Mouse (Mus musculus) stomach, embryonic 14.5 days (tissue): Measurements from ENCODE around the gene Podxl2. TPM values are rescaled to one million over a fixed set of nuclear protein-coding genes. Genes with fewer than 3 reads are reported as not detected.

ENCODE experiments used
- ATAC-seq: fragments of 200-750 bp; cut with Nextera tagmentation; 2 replicates; pipeline ENCODE4 v1.8.0; 2017; ENCODE audit warnings: low read depth, moderate TSS enrichment; ENCODE audit not compliant: insufficient number of reproducible peaks, insufficient read depth, low FRiP score
- H3K27ac ChIP-seq: fragments of 300-500 bp; sonication (generic); 2 replicates; pipeline ENCODE4 v1.5.1; 2014; ENCODE audit warnings: mild to moderate bottlenecking, low read length, moderate library complexity, mixed read lengths
- H3K27me3 ChIP-seq: fragments of 300-500 bp; sonication (generic); 2 replicates; pipeline ENCODE4 v1.6.1; 2014; ENCODE audit warnings: low read length, control low read depth, mixed read lengths; ENCODE audit not compliant: control insufficient read depth, insufficient read depth
- H3K36me3 ChIP-seq: fragments of 300-500 bp; sonication (generic); 2 replicates; pipeline ENCODE4 v1.6.1; 2014; ENCODE audit warnings: mild to moderate bottlenecking, control low read depth, low read length, moderate library complexity, mixed read lengths; ENCODE audit not compliant: control insufficient read depth, insufficient read depth
- H3K4me1 ChIP-seq: fragments of 300-500 bp; sonication (generic); 2 replicates; pipeline ENCODE4 v1.6.1; 2014; ENCODE audit warnings: low read length, control low read depth, mixed read lengths; ENCODE audit not compliant: control insufficient read depth, insufficient read depth
- H3K4me2 ChIP-seq: fragments of 300-500 bp; sonication (generic); replicated peaks from 2 replicates; pipeline ENCODE4 v1.6.1; 2014; ENCODE audit warnings: low read depth, low read length, control low read depth
- H3K4me3 ChIP-seq: fragments of 300-500 bp; sonication (generic); 2 replicates; pipeline ENCODE4 v1.5.1; 2014; ENCODE audit warnings: low read depth, low read length, control low read depth
- H3K9ac ChIP-seq: fragments of 300-500 bp; sonication (generic); replicated peaks from 2 replicates; pipeline ENCODE4 v1.6.1; 2014; ENCODE audit warnings: low read depth, mild to moderate bottlenecking, control low read depth, low read length, moderate library complexity, mixed read lengths
- H3K9me3 ChIP-seq: fragments of 300-500 bp; sonication (generic); 2 replicates; pipeline ENCODE4 v1.6.1; 2016; ENCODE audit warnings: low read depth, low read length, control low read depth; ENCODE audit not compliant: control insufficient read depth
- WGBS: fragments of 180-500 bp; shearing (Covaris S2); extraction: QIAGEN DNeasy Blood & Tissue Kit; methylation state at CpG from one replicate; pipeline ENCODE4 v1.1.7; 2014; 5-methylcytosine and 5-hydroxymethylcytosine counted together
- polyA plus RNA-seq: library from polyadenylated mRNA; unstranded; fragments of >200 nt; fragmentation: Nextera tagmentation; extraction: Ambion mirVana; gene quantifications from 2 replicates; pipeline ENCODE4 v1.2.1, GENCODE M21; 2014

Gene Podxl2
- polyA plus RNA-seq, 1 experiment from 2014 or later: 85.3 TPM

GRCm38 (mm10) chr6:88869459-88869858 is 5.4 kb downstream of the Podxl2 start:
- Histone ChIP-seq H3K27me3 (no peaks in the 10 kb centered on the region), H3K9me3 (no peaks in the 10 kb centered on the region), H3K9ac (no peak overlapping the region), H3K36me3 (0 out of 2 replicates have a peak, but pooled peaks cover 4% of the 10 kb centered on the region), H3K4me1 (0 out of 2 replicates have a peak, but pooled peaks cover 13% of the 10 kb centered on the region), H3K4me3 (no peak overlapping the region), H3K27ac (no peak overlapping the region), H3K4me2 (no peak overlapping the region)
- 89% methylated on average over 7 of the region's 7 CpGs for WGBS
- no peak for ATAC-seq

GRCm38 (mm10) chr6:88865704-88866103 is 9.1 kb downstream of the Podxl2 start:
- Histone ChIP-seq H3K4me3 (no peak overlapping the region), H3K27me3 (no peaks in the 10 kb centered on the region), H3K9me3 (no peaks in the 10 kb centered on the region), H3K27ac (no peak overlapping the region), H3K9ac (no peak overlapping the region), H3K4me1 (no peaks in the 10 kb centered on the region), H3K4me2 (no peak overlapping the region), H3K36me3 (peaks cover 14% of the 10 kb centered on the region; the same call in 1 of the 2 replicates)
- no peak for ATAC-seq
- WGBS: 78% methylated on average over 7 of the region's 7 CpGs

GRCm38 (mm10) chr6:88860914-88861313 is 13.9 kb downstream of the Podxl2 start:
- H3K4me3 ChIP-seq: no peak overlapping the region
- H3K9ac ChIP-seq: no peak overlapping the region
- no peaks in the 10 kb centered on the region for H3K4me1 ChIP-seq
- WGBS: 0% methylated on average over 2 of the region's 2 CpGs
- ATAC-seq: no peak
- no peaks in the 10 kb centered on the region for H3K9me3 ChIP-seq
- no peak overlapping the region for H3K4me2 ChIP-seq
- H3K27ac ChIP-seq: no peak overlapping the region
- H3K27me3 ChIP-seq: no peaks in the 10 kb centered on the region
- H3K36me3 ChIP-seq: peaks cover 14% of the 10 kb centered on the region; the same call in 1 of the 2 replicates

GRCm38 (mm10) chr6:88858341-88858740 is 16.5 kb downstream of the Podxl2 start:
- Histone ChIP-seq H3K4me2 (no peak overlapping the region), H3K27ac (no peak overlapping the region), H3K36me3 (peaks cover 6% of the 10 kb centered on the region; the same call in 1 of the 2 replicates), H3K9ac (no peak overlapping the region), H3K4me1 (no peaks in the 10 kb centered on the region), H3K27me3 (no peaks in the 10 kb centered on the region), H3K9me3 (no peaks in the 10 kb centered on the region), H3K4me3 (no peak overlapping the region)
- WGBS: 72% methylated on average over 7 of the region's 7 CpGs
- no peak for ATAC-seq

- ATAC-seq: no peak
- 85% methylated on average over 6 of the region's 6 CpGs for WGBS
These were observed 17.0 kb downstream of the Podxl2 start for GRCm38 (mm10) chr6:88857830-88858229.

GRCm38 (mm10) chr6:88857249-88857648 is 17.6 kb downstream of the Podxl2 start:
- no peak for ATAC-seq
- H3K4me1 ChIP-seq: no peaks in the 10 kb centered on the region
- no peak overlapping the region for H3K4me2 ChIP-seq
- H3K4me3 ChIP-seq: no peak overlapping the region
- WGBS: 37% methylated on average over 9 of the region's 9 CpGs
- no peak overlapping the region for H3K27ac ChIP-seq
- no peaks in the 10 kb centered on the region for H3K9me3 ChIP-seq
- no peaks in the 10 kb centered on the region for H3K27me3 ChIP-seq
- H3K9ac ChIP-seq: no peak overlapping the region
- peaks cover 3% of the 10 kb centered on the region; the same call in 1 of the 2 replicates for H3K36me3 ChIP-seq

More at GRCm38 (mm10) chr6:88857830-88858229, 17.0 kb downstream of the Podxl2 start:
- no peak overlapping the region for H3K9ac ChIP-seq
- H3K36me3 ChIP-seq: peaks cover 6% of the 10 kb centered on the region; the same call in 1 of the 2 replicates
- no peaks in the 10 kb centered on the region for H3K9me3 ChIP-seq
- H3K27ac ChIP-seq: no peak overlapping the region
- no peaks in the 10 kb centered on the region for H3K4me1 ChIP-seq
- no peak overlapping the region for H3K4me3 ChIP-seq
- H3K27me3 ChIP-seq: no peaks in the 10 kb centered on the region
- H3K4me2 ChIP-seq: no peak overlapping the region

- H3K27ac ChIP-seq: no peak overlapping the region
- H3K4me1 ChIP-seq: no peaks in the 10 kb centered on the region
- H3K36me3 ChIP-seq: no peaks in the 10 kb centered on the region
- no peak overlapping the region for H3K4me3 ChIP-seq
- no peak overlapping the region for H3K4me2 ChIP-seq
- no peak for ATAC-seq
- H3K9me3 ChIP-seq: no peaks in the 10 kb centered on the region
- no peak overlapping the region for H3K9ac ChIP-seq
- no peaks in the 10 kb centered on the region for H3K27me3 ChIP-seq
- WGBS: 22% methylated on average over 5 of the region's 5 CpGs
These were observed 19.2 kb downstream of the Podxl2 start for GRCm38 (mm10) chr6:88855636-88856035.

- Histone ChIP-seq H3K9me3 (no peaks in the 10 kb centered on the region), H3K4me2 (no peak overlapping the region), H3K4me3 (no peak overlapping the region), H3K27ac (no peak overlapping the region), H3K27me3 (no peaks in the 10 kb centered on the region), H3K9ac (no peak overlapping the region), H3K4me1 (no peaks in the 10 kb centered on the region), H3K36me3 (no peaks in the 10 kb centered on the region; the same call in 1 of the 2 replicates)
- ATAC-seq: no peak
- 71% methylated on average over 5 of the region's 5 CpGs for WGBS
These were observed 20.3 kb downstream of the Podxl2 start for GRCm38 (mm10) chr6:88854509-88854908.

GRCm38 (mm10) chr6:88850034-88850433 is 24.8 kb downstream of the Podxl2 start:
- ATAC-seq: no peak
- Histone ChIP-seq H3K27me3 (no peaks in the 10 kb centered on the region), H3K36me3 (no peaks in the 10 kb centered on the region; the same call in 1 of the 2 replicates), H3K27ac (no peak overlapping the region), H3K4me2 (no peak overlapping the region), H3K4me3 (no peak overlapping the region), H3K4me1 (no peaks in the 10 kb centered on the region), H3K9me3 (no peaks in the 10 kb centered on the region), H3K9ac (no peak overlapping the region)
- whole genome bisulfite sequencing: 90% methylated on average over 7 of the region's 7 CpGs
